Mouse (Mus musculus) ES-Bruce4 (cell line): ENCODE measurements around the gene Lrig3.

Experiments
- CTCF ChIP-seq: IDR thresholded peaks from one replicate; pipeline ENCODE4 v1.8.1; 2011; ENCODE audit warnings: low read depth, low read length
- EP300 ChIP-seq: IDR thresholded peaks from 2 replicates; pipeline ENCODE4 v1.6.1; 2011; ENCODE audit warnings: low read depth, low read length; ENCODE audit not compliant: insufficient read depth
- POLR2A ChIP-seq: IDR thresholded peaks from one replicate; pipeline ENCODE4 v1.8.1; 2011; ENCODE audit warnings: low read length; ENCODE audit not compliant: insufficient read depth

- TF ChIP-seq EP300 (no peak), CTCF (no peak), POLR2A (no peak)
Observed at GRCm38 (mm10) chr10:125918994-125919393, 47.0 kb upstream of the Lrig3 start.
